Mouse (Mus musculus): Measurements from ENCODE around the gene Ank3. TPM values are rescaled to one million over a fixed set of nuclear protein-coding genes. Genes with fewer than 3 reads are reported as not detected.

Ank3 gene
- total RNA-seq, 2 experiments from 2014 or later: 483 to 533 TPM

- no peak for DNase-seq (ENCODE audit: low spot score in 2 of 2)
These were observed 633.4 kb downstream of the Ank3 start for GRCm38 (mm10) chr10:70031942-70032341.

DNA sequence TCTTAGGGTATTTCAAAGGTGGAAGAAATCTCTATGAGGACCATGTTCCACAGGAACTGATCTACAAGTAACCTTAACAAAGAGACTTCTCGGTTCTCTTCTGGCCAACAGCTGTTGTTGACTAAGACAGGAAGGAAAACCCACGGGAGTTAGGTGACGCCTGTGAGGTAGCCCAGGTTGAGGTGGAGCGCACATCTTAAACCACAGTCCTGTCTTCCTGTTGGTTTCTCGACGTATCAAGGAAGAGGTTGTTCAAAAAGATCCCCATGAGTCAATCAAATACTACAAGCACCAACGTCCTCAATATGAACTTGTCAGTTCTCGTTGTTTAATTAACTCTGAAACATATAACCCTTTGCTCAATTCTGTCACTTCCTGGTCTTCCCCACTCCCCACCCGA is 634.4 kb downstream of the Ank3 start:
- no peak for DNase-seq (ENCODE audit: low spot score in 2 of 2)

DNA sequence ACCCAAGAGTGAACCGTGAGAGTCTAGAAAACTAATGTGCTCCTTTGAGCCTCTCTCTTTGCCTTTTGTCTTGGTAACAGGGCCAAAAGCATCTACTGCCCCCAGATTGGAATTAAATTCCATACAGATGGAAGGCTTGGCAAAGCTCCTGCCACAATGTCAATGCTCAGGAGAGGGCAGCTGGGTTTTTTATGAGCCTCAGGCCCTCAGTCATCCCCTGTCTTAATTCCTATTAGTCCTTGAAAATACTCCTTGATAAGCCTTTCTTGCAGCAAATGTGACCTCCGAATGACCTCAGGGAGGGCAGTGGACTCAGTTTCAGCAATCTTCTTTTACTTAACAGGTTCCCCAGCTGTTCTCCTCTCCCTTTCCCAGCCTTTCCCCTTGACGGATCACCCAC is 635.3 kb downstream of the Ank3 start:
- DNase-seq (ENCODE audit: low spot score in 2 of 2): no peak

DNA sequence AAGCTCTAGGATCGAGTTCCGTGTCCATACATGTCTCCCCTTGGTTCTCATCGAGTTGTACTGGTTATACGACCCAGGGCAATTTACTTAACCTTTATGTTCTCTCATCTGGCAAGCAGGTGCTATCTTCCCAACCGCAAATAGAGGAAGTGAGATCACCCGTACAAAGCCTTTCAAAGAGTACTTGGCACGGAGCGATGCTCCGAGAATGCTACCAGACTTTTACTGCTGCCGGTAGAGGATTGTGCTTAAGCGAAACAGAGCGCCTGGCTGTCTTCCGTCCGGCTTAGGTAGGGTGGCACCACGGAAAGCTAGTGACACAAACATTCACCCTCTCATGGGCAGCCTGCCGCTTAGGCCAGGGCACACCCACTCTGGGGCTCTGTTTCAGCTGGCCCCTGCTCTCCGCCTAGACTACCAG is 641.3 kb downstream of the Ank3 start:
- no peak for DNase-seq (ENCODE audit: low spot score in 2 of 2)

DNA sequence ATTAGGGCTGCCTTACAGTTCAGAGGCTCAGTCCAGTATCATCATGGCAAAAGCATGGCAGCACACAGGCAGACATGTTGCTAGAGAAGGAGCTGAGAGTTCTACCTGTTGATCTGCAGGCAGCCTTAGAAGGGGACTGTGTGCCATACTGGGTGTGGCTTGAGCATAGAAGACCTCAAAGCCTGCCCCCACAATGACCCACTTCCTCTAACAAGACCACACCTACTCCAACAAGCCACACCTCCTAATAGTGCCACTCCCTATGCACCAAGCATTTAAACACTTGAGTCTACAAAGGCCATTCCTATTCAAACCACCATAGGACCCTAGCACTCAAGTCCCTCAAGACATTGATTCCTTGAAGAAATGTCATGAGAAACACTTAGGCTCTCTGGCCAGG is 643.0 kb downstream of the Ank3 start:
- no peak for DNase-seq (ENCODE audit: low spot score in 2 of 2)

GRCm38 (mm10) chr10:70045722-70046121 is 647.1 kb downstream of the Ank3 start:
- DNase-seq (ENCODE audit: low spot score in 2 of 2): no peak

- DNase-seq (ENCODE audit: low spot score in 2 of 2): no peak
These were observed 651.2 kb downstream of the Ank3 start for GRCm38 (mm10) chr10:70049771-70050170.

GRCm38 (mm10) chr10:70055291-70055690 is 656.7 kb downstream of the Ank3 start:
- DNase-seq (ENCODE audit: low spot score in 2 of 2): no peak

- no peak for DNase-seq (ENCODE audit: low spot score in 2 of 2)
These were observed 658.5 kb downstream of the Ank3 start for GRCm38 (mm10) chr10:70057064-70057463.

DNA sequence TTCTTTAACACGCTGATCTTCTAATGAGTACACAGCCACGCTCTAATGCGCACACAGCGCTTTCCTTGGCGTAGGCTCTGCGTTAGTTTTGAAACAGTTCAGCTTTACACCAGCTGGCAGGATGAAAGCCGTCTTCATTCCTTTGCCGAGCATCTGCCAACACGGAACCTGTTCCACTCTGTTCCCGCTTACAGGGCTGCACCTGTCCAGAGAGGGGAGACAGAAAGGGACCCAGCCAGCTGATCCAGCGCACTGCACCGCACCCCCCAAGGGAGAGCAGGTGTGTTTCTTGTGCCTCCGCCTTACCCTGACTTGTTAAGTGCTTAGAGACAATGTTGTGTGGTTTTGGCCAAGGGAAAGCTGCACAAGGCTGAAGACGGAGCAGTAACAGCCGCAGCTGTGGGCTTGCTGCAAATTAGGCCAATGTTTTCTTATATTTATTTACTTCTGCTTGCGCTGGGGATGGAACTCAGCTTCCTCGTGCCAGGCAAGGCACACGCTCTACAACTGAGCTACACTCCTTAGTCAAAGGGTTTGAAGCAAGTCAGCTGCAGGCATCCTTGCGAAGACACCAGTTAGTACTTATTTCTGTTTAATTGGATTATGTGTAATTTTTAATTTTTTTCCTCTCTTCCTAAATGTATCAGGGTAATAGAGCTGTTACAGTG is 661.6 kb downstream of the Ank3 start:
- DNase-seq (ENCODE audit: low spot score in 2 of 2): peak; percentile 40 to 49

DNA sequence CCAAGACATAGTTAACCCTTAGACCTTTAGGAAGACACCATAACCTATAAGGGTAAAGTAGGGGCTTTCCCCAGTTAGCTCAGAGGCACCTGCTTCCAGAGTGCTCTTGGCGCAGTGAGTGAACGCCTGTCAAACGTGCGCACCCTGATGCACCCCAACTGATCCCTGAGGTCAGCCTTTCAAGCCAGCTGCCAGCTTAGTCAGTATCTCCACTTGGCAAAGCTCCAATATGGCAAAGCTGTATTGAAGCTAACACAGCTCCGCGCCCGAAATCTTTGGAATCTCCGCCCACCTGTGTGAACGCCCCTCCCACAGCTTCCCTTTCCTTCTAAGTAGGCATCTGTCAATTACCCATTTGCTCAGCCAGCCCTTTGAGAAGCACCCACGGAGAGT is 662.1 kb downstream of the Ank3 start:
- DNase-seq (ENCODE audit: low spot score in 2 of 2): no peak

DNA sequence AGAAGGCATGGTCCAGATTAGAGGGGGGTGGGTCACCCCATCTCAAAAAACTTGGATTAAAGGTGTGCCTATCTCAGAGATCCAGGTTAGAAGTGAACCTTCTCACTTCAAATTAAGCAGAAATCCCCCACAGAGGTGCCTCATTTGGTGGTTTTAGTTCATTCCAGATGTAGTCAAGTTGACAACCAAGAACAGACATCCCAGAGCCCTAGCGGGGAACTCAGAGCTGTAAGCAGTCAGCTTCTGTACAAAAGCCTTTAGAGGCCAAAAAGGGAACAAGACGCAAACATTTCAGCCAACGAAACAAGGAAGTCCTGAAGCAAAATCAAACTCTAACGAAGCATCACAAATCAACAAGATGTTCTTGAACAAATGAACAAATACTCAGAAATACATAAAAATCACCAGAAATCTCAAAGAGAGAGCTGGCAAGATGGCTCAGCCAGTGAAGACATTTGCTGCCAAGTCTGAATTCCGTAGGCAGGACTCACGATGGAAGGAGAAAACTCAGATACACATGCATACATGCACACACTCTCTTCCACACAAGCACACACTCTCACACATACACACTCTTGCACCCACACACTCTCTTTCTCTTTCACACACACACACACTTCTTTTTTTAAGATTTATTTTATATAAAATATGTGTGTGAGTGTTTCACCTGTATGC is 665.4 kb downstream of the Ank3 start:
- peak in 1 of 2 experiments; percentile 14 for DNase-seq (ENCODE audit: low spot score in 2 of 2)

DNA sequence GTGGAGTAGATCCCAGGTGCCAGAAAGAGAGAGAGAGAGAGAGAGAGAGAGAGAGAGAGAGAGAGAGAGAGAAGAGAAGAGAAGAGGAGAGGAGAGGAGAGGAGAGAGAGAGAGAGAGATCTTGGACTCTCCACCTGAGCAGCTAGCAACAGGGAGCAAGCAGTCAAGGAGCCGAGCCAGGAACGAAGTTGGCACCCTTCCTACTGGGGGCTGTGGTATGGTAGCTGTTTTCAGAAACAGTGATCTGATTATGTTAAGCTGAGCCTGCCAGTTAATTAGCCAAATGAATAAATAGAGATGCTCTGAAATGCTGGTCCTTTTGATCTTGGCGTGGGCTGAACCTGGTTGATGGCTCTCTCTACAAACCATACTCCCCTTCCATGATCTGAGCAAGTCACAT is 666.6 kb downstream of the Ank3 start:
- peak in 1 of 2 experiments; percentile 31 for DNase-seq (ENCODE audit: low spot score in 2 of 2)

- DNase-seq (ENCODE audit: low spot score in 2 of 2): no peak
These were observed 668.1 kb downstream of the Ank3 start for GRCm38 (mm10) chr10:70066497-70067168.

- no peak for DNase-seq (ENCODE audit: low spot score in 2 of 2)
These were observed 668.9 kb downstream of the Ank3 start for GRCm38 (mm10) chr10:70067169-70068115.

GRCm38 (mm10) chr10:70069321-70069720 is 670.7 kb downstream of the Ank3 start:
- DNase-seq (ENCODE audit: low spot score in 2 of 2): no peak

DNA sequence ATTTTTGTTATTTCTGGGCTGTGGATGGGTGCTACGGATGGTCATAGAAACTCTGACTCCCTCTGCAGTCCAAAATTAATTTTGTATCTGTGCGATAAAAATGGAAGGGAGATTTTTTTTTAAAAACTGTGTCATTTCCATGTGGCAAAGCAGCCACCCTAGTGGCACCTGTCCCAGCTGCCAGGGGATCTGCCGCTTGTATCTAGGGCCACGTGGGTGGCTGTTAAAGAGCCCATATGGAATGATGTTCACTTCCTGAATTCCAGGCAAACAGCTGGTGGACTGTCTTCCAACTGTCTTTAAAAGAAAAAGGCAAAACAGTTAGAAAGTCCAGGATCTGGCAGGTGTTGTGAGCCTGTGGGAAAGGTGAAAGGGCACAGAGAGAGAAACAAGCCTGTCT is 672.8 kb downstream of the Ank3 start:
- no peak for DNase-seq (ENCODE audit: low spot score in 2 of 2)
